Mouse (Mus musculus) kidney, embryonic 16.5 days (tissue): ENCODE data around the gene Cubn. TPM values are rescaled to one million over a fixed set of nuclear protein-coding genes. Genes with fewer than 3 reads are reported as not detected.
A peak's percentile ranks its signal among the peaks of the same experiment; 100 is the strongest.

Source experiments
- ATAC-seq: fragments of 200-750 bp; cut with Nextera tagmentation; 2 replicates; pipeline ENCODE4 v1.8.0; 2017; ENCODE audit warnings: moderate TSS enrichment; ENCODE audit not compliant: low FRiP score, low TSS enrichment
- H3K27ac ChIP-seq: fragments of 300-500 bp; sonication (generic); 2 replicates; pipeline ENCODE4 v1.5.1; 2014; ENCODE audit warnings: low read length
- H3K27me3 ChIP-seq: fragments of 300-500 bp; sonication (generic); 2 replicates; pipeline ENCODE4 v1.6.1; 2014; ENCODE audit warnings: low read length, control low read depth, mixed read lengths; ENCODE audit not compliant: insufficient read depth
- H3K36me3 ChIP-seq: fragments of 300-500 bp; sonication (generic); 2 replicates; pipeline ENCODE4 v1.6.1; 2014; ENCODE audit warnings: low read length, control low read depth, mixed read lengths; ENCODE audit not compliant: insufficient read depth
- H3K4me1 ChIP-seq: fragments of 300-500 bp; sonication (generic); 2 replicates; pipeline ENCODE4 v1.6.1; 2014; ENCODE audit warnings: low read length, control low read depth, mixed read lengths; ENCODE audit not compliant: insufficient read depth
- H3K4me2 ChIP-seq: fragments of 300-500 bp; sonication (generic); replicated peaks from 2 replicates; pipeline ENCODE4 v1.6.1; 2014; ENCODE audit warnings: low read depth, low read length
- H3K4me3 ChIP-seq: fragments of 300-500 bp; sonication (generic); 2 replicates; pipeline ENCODE4 v1.5.1; 2014; ENCODE audit warnings: mild to moderate bottlenecking, low read length
- H3K9ac ChIP-seq: fragments of 300-500 bp; sonication (generic); replicated peaks from 2 replicates; pipeline ENCODE4 v1.6.1; 2014; ENCODE audit warnings: low read length
- H3K9me3 ChIP-seq: fragments of 300-500 bp; sonication (generic); 2 replicates; pipeline ENCODE4 v1.6.1; 2016; ENCODE audit warnings: low read length, control low read depth
- WGBS: fragments of 180-500 bp; shearing (Covaris S2); extraction: QIAGEN DNeasy Blood & Tissue Kit; methylation state at CpG from one replicate; pipeline ENCODE4 v1.1.7; 2014; 5-methylcytosine and 5-hydroxymethylcytosine counted together
- polyA plus RNA-seq: library from polyadenylated mRNA; unstranded; fragments of >200 nt; fragmentation: Nextera tagmentation; extraction: Ambion mirVana; gene quantifications from 2 replicates; pipeline ENCODE4 v1.2.1, GENCODE M21; 2015

Gene Cubn
- polyA plus RNA-seq, 1 experiment from 2014 or later = 7.9 TPM

- H3K4me2 ChIP-seq = peak overlapping the region; percentile 31; the same call in 1 of the 2 replicates
- WGBS = 4% methylated on average over 5 of the region's 5 CpGs
- peak; percentile 98 for ATAC-seq
- no peaks in the 10 kb centered on the region for H3K27me3 ChIP-seq
- no peaks in the 10 kb centered on the region for H3K36me3 ChIP-seq
- H3K9me3 ChIP-seq = no peaks in the 10 kb centered on the region
- peaks cover 25% of the 10 kb centered on the region for H3K4me1 ChIP-seq
- H3K9ac ChIP-seq = no peak overlapping the region
- peak overlapping the region; percentile 97 for H3K27ac ChIP-seq
- no peak overlapping the region for H3K4me3 ChIP-seq
These were observed 119.3 kb downstream of the Cubn start for GRCm38 (mm10) chr2:13372256-13372824.

GRCm38 (mm10) chr2:13371797-13372170 lies 119.8 kb downstream of the Cubn start:
- peak; percentile 69 for ATAC-seq
- H3K4me2 ChIP-seq = peak overlapping the region; percentile 23

GRCm38 (mm10) chr2:13371072-13371796 lies 120.4 kb downstream of the Cubn start:
- no peaks in the 10 kb centered on the region for H3K27me3 ChIP-seq
- H3K4me3 ChIP-seq = no peak overlapping the region
- peaks cover 25% of the 10 kb centered on the region for H3K4me1 ChIP-seq
- H3K9ac ChIP-seq = no peak overlapping the region
- ATAC-seq = no peak
- 43% methylated on average over 10 of the region's 10 CpGs for WGBS
- peak overlapping the region; percentile 23; the same call in 1 of the 2 replicates for H3K4me2 ChIP-seq
- H3K9me3 ChIP-seq = no peaks in the 10 kb centered on the region
- no peaks in the 10 kb centered on the region for H3K36me3 ChIP-seq
- H3K27ac ChIP-seq = peak overlapping the region; percentile 97

More at GRCm38 (mm10) chr2:13371797-13372170, 119.8 kb downstream of the Cubn start:
- Histone ChIP-seq H3K9ac (peak overlapping the region; percentile 50; the same call in 1 of the 2 replicates), H3K9me3 (no peaks in the 10 kb centered on the region), H3K27ac (peak overlapping the region; percentile 97), H3K27me3 (no peaks in the 10 kb centered on the region), H3K4me1 (peaks cover 25% of the 10 kb centered on the region), H3K36me3 (no peaks in the 10 kb centered on the region), H3K4me3 (no peak overlapping the region)
- WGBS = 8% methylated on average over 4 of the region's 4 CpGs

GRCm38 (mm10) chr2:13370556-13370955 lies 121.1 kb downstream of the Cubn start:
- Histone ChIP-seq H3K4me3 (no peak overlapping the region), H3K27ac (no peak overlapping the region; the same call in 1 of the 2 replicates), H3K4me1 (peaks cover 25% of the 10 kb centered on the region), H3K36me3 (no peaks in the 10 kb centered on the region), H3K27me3 (no peaks in the 10 kb centered on the region), H3K4me2 (no peak overlapping the region), H3K9ac (no peak overlapping the region), H3K9me3 (no peaks in the 10 kb centered on the region)
- no peak for ATAC-seq
- 57% methylated on average over 2 of the region's 2 CpGs for WGBS

- Histone ChIP-seq H3K27ac (no peak overlapping the region), H3K9ac (no peak overlapping the region), H3K4me3 (no peak overlapping the region), H3K4me2 (no peak overlapping the region), H3K9me3 (no peaks in the 10 kb centered on the region), H3K4me1 (peaks cover 25% of the 10 kb centered on the region), H3K36me3 (no peaks in the 10 kb centered on the region), H3K27me3 (no peaks in the 10 kb centered on the region)
- no peak for ATAC-seq
- WGBS = 81% methylated on average over 3 of the region's 3 CpGs
These were observed 123.1 kb downstream of the Cubn start for GRCm38 (mm10) chr2:13368517-13368916.

- no peak overlapping the region for H3K4me2 ChIP-seq
- no peak for ATAC-seq
- no peaks in the 10 kb centered on the region for H3K27me3 ChIP-seq
- WGBS = 58% methylated on average over 7 of the region's 7 CpGs
- peaks cover 6% of the 10 kb centered on the region; the same call in 1 of the 2 replicates for H3K4me1 ChIP-seq
- no peak overlapping the region for H3K4me3 ChIP-seq
- no peak overlapping the region for H3K27ac ChIP-seq
- no peaks in the 10 kb centered on the region for H3K9me3 ChIP-seq
- H3K9ac ChIP-seq = no peak overlapping the region
- no peaks in the 10 kb centered on the region for H3K36me3 ChIP-seq
These were observed 133.6 kb downstream of the Cubn start for GRCm38 (mm10) chr2:13357885-13358552.

- no peak overlapping the region for H3K4me2 ChIP-seq
- 95% methylated on average over 3 of the region's 3 CpGs for WGBS
- no peak for ATAC-seq
- no peaks in the 10 kb centered on the region for H3K4me1 ChIP-seq
- H3K9me3 ChIP-seq = no peaks in the 10 kb centered on the region
- no peaks in the 10 kb centered on the region for H3K27me3 ChIP-seq
- no peaks in the 10 kb centered on the region for H3K36me3 ChIP-seq
- no peak overlapping the region for H3K4me3 ChIP-seq
- H3K27ac ChIP-seq = no peak overlapping the region
- no peak overlapping the region for H3K9ac ChIP-seq
These were observed 138.8 kb downstream of the Cubn start for GRCm38 (mm10) chr2:13352775-13353174.

GRCm38 (mm10) chr2:13352112-13352728 lies 139.4 kb downstream of the Cubn start:
- 93% methylated on average over 1 of the region's 1 CpGs for WGBS
- H3K9ac ChIP-seq = no peak overlapping the region
- H3K4me2 ChIP-seq = no peak overlapping the region
- no peak overlapping the region for H3K4me3 ChIP-seq
- no peak overlapping the region for H3K27ac ChIP-seq
- no peaks in the 10 kb centered on the region for H3K9me3 ChIP-seq
- ATAC-seq = no peak
- H3K27me3 ChIP-seq = no peaks in the 10 kb centered on the region
- no peaks in the 10 kb centered on the region for H3K4me1 ChIP-seq
- H3K36me3 ChIP-seq = no peaks in the 10 kb centered on the region

GRCm38 (mm10) chr2:13342325-13342926 lies 149.2 kb downstream of the Cubn start:
- Histone ChIP-seq H3K27me3 (no peaks in the 10 kb centered on the region), H3K4me1 (peaks cover 6% of the 10 kb centered on the region; the same call in 1 of the 2 replicates), H3K9me3 (no peaks in the 10 kb centered on the region), H3K27ac (no peak overlapping the region), H3K36me3 (no peaks in the 10 kb centered on the region), H3K4me2 (no peak overlapping the region), H3K4me3 (no peak overlapping the region), H3K9ac (no peak overlapping the region)
- WGBS = 18% methylated on average over 7 of the region's 7 CpGs
- peak; percentile 65 for ATAC-seq
